10 mouse cellular contexts compared by ENCODE assay signal in the genomic region with DNA sequence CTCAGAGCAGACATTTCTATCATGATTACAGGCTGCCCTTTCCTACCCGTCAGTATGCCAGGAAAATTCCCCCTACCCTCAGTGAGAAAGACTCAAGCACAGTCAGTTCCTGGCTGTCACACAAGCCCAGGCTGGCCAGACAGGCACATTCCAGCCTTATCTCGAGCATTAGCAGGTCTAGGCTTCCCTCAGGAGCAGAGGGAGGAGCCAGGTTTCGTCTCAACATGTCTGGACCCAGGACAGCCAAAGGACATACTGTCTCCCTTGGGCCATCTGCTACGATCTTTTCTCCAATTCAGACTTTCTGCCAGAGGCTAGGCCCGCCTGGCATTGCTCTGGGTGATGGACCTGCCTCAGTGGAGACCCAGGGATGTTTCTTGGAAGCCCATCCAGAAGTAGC. TPM values are rescaled to one million over a fixed set of nuclear protein-coding genes. Genes with fewer than 3 reads are reported as not detected.
DNase-seq lines count a peak whose midpoint lies in the region; ATAC-seq and TF ChIP-seq lines count a peak whose summit lies in the region.
"Had no signal": no experiment of that assay in that cellular context is flagged by ENCODE, and none has a peak within 500 bp of the region (broad histone marks: within the 10 kb centered on the region; RNA-seq: fewer than 3 reads in every experiment).

No protein-coding gene starts in this region.

- no peak overlapping the region for H3K4me2 ChIP-seq in heart, embryonic 14.5 days (ENCODE audit: low read length)
- H3K4me2 ChIP-seq in midbrain, embryonic 11.5 days, result no peak overlapping the region
- H3K4me2 ChIP-seq: liver, embryonic 13.5 days; stomach, embryonic 15.5 days had no signal

- peak; percentile 40 for DNase-seq in gastrocnemius, adult 2 months
- DNase-seq in gastrocnemius, adult 8-10 months (ENCODE audit: low spot score in 2 of 2), result no peak
- peak; percentile 75 to 78 for DNase-seq in cerebellum, postnatal 25 days
- peak; percentile 40 for DNase-seq in lung, postnatal 25 days (ENCODE audit: low spot score)
- DNase-seq in kidney, postnatal 25 days, result no peak
- no peak for DNase-seq in midbrain, embryonic 11.5 days (ENCODE audit: low spot score, missing footprints)
- DNase-seq in neural tube, embryonic 10.5 days (ENCODE audit: extremely low spot score, low spot score), result no peak
- DNase-seq: liver, embryonic 13.5 days had no signal

- H3K4me3 ChIP-seq in gastrocnemius, adult 2 months, result no peak overlapping the region
- H3K4me3 ChIP-seq in heart, embryonic 14.5 days (ENCODE audit: control insufficient read depth in 1 of 2, insufficient read depth in 1 of 2, low read depth in 1 of 2, low read length in 2 of 2), result no peak overlapping the region
- H3K4me3 ChIP-seq in midbrain, embryonic 11.5 days (ENCODE audit: low read depth, low read length), result no peak overlapping the region
- H3K4me3 ChIP-seq: liver, embryonic 13.5 days; stomach, embryonic 15.5 days had no signal

- no peak overlapping the region for H3K9ac ChIP-seq in heart, embryonic 14.5 days (ENCODE audit: low read length)
- no peak overlapping the region for H3K9ac ChIP-seq in midbrain, embryonic 11.5 days (ENCODE audit: low read length)
- H3K9ac ChIP-seq: liver, embryonic 13.5 days; stomach, embryonic 15.5 days had no signal

- peak overlapping the region; percentile 20 for H3K27ac ChIP-seq in gastrocnemius, adult 2 months
- peak overlapping the region; percentile 46 to 68 for H3K27ac ChIP-seq in heart, embryonic 14.5 days (replicated peaks in 1 of 2; ENCODE audit: control insufficient read depth in 1 of 2, insufficient read depth in 1 of 2, low read depth in 2 of 2, low read length in 2 of 2)
- H3K27ac ChIP-seq in midbrain, embryonic 11.5 days (ENCODE audit: low read depth, low read length), result no peak overlapping the region
- H3K27ac ChIP-seq: liver, embryonic 13.5 days; stomach, embryonic 15.5 days had no signal

- intact Hi-C loops in gastrocnemius, adult 2 months (cut with DNase I), result no loop called here

- ATAC-seq in heart, embryonic 14.5 days (ENCODE audit: insufficient number of reproducible peaks, insufficient read depth, low FRiP score, low read depth), result peak; percentile 73; the same call in 1 of the 2 replicates
- ATAC-seq in midbrain, embryonic 11.5 days (ENCODE audit: low FRiP score), result no peak

- H3K36me3 ChIP-seq in heart, embryonic 14.5 days (ENCODE audit: control insufficient read depth, insufficient read depth, low read length), result no peaks in the 10 kb centered on the region
- H3K36me3 ChIP-seq in midbrain, embryonic 11.5 days (ENCODE audit: control insufficient read depth, insufficient read depth, low read length), result no peaks in the 10 kb centered on the region
- H3K36me3 ChIP-seq: liver, embryonic 13.5 days; stomach, embryonic 15.5 days had no signal

- no peaks in the 10 kb centered on the region for H3K9me3 ChIP-seq in heart, embryonic 14.5 days (ENCODE audit: control insufficient read depth, low read length)
- no peaks in the 10 kb centered on the region for H3K9me3 ChIP-seq in midbrain, embryonic 11.5 days (ENCODE audit: control insufficient read depth, low read length)
- H3K9me3 ChIP-seq: liver, embryonic 13.5 days; stomach, embryonic 15.5 days had no signal

- peaks cover 18 to 30% of the 10 kb centered on the region in 2 experiments for H3K4me1 ChIP-seq in heart, embryonic 14.5 days (ENCODE audit: control insufficient read depth in 2 of 2, insufficient read depth in 2 of 2, low read length in 2 of 2)
- H3K4me1 ChIP-seq in midbrain, embryonic 11.5 days (ENCODE audit: control insufficient read depth, insufficient read depth, low read length), result peaks cover 2% of the 10 kb centered on the region; the same call in 1 of the 2 replicates
- H3K4me1 ChIP-seq: stomach, embryonic 15.5 days had no signal

- TF ChIP-seq CTCF in gastrocnemius, adult 2 months (IDR thresholded peaks at IDR 0.05), result no peak

- WGBS in heart, embryonic 14.5 days, result 12% methylated on average over 5 of the region's 5 CpGs
- WGBS in midbrain, embryonic 11.5 days, result 76% methylated on average over 5 of the region's 5 CpGs

- H3K27me3 ChIP-seq in heart, embryonic 14.5 days (ENCODE audit: control insufficient read depth, insufficient read depth, low read length), result no peaks in the 10 kb centered on the region
- no peaks in the 10 kb centered on the region for H3K27me3 ChIP-seq in midbrain, embryonic 11.5 days (ENCODE audit: control insufficient read depth, insufficient read depth, low read length)
- H3K27me3 ChIP-seq: stomach, embryonic 15.5 days had no signal

RNA-seq across cellular contexts. Expression of gene Dapk2, which starts 48.8 kb away (rescaled TPM):
- total RNA-seq in gastrocnemius, adult 2 months (2021), result 10 to 100 TPM; 24.2 to 38.4 TPM
- 10 to 100 TPM; 28.1 to 36.2 (median 34.1) TPM for total RNA-seq in gastrocnemius, adult 8-10 months (2022)
- 4.8 and 5.7 TPM in 2 replicates for polyA plus RNA-seq in heart, embryonic 14.5 days (2014; fragmentation: Nextera tagmentation; extraction: Ambion mirVana)
- polyA plus RNA-seq in midbrain, embryonic 11.5 days (2014; fragmentation: Nextera tagmentation; extraction: Ambion mirVana), result 6.7 and 7.4 TPM in 2 replicates

Comparison
In these comparisons a context has a peak if more than half of its experiments do, and no peak if none do; other contexts are left out.
1. DNase-seq: peak in gastrocnemius, adult 2 months (single experiment), cerebellum, postnatal 25 days (2 of 2) and lung, postnatal 25 days (single experiment); none in gastrocnemius, adult 8-10 months (0 of 2), kidney, postnatal 25 days (0 of 2), midbrain, embryonic 11.5 days (single experiment) and neural tube, embryonic 10.5 days (single experiment).